ENCODE assay signal across 7 mouse cellular contexts in the genomic region with DNA sequence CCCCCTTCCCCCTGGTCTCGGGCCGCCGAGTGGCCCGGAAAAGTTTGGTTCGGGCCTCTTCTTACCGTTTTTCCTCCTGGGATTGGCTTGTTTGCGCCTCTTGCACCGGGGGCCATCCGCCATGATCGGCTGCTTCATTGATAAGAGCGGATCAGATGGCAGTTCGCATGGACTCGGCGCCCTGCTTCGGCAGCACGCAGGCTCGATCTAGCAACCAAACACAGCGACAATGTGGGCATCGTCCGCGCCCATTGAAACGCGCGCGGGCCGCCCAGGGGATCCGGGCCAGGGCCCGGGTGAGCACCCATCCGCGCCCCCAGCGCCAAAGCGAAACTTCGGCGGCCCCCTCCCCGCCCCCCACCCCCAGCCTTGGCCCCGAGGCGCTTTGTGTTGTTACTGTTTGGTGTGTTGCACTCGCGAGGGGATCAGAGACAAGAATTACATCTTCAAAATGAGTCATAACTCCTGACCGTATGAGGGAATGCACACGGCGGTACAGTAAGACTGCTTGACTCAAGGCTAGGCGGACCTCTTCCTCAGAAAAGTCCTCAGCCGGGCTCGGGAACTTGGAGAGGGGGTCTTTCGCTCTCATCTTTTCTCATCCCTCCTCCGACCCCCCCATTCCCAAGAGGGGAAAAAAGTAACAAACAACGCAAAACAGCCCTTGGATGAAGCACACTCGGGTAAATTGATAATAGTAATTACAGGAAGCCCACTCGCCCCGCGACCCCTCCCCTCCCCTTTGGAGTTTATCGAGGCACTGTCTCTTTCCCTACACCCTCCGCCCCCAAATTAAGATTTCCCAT. TPM values are rescaled to one million over a fixed set of nuclear protein-coding genes. Genes with fewer than 3 reads are reported as not detected.
DNase-seq lines count a peak whose midpoint lies in the region; ATAC-seq lines count a peak whose summit lies in the region.

No protein-coding gene starts in this region.

- no peaks in the 10 kb centered on the region for H3K36me3 ChIP-seq in forebrain, embryonic 13.5 days (ENCODE audit: poor library complexity, severe bottlenecking)
- H3K36me3 ChIP-seq in hindbrain, embryonic 13.5 days = no peaks in the 10 kb centered on the region
- no peaks in the 10 kb centered on the region for H3K36me3 ChIP-seq in midbrain, embryonic 14.5 days (ENCODE audit: control insufficient read depth, insufficient read depth, low read length)
- no peaks in the 10 kb centered on the region for H3K36me3 ChIP-seq in stomach, embryonic 16.5 days (ENCODE audit: control insufficient read depth, insufficient read depth, low read length)

- peak overlapping the region; percentile 75 for H3K4me2 ChIP-seq in forebrain, embryonic 13.5 days
- H3K4me2 ChIP-seq in hindbrain, embryonic 13.5 days = peak overlapping the region; percentile 81
- peak overlapping the region; percentile 80 for H3K4me2 ChIP-seq in midbrain, embryonic 14.5 days (ENCODE audit: low read length)
- H3K4me2 ChIP-seq in stomach, embryonic 16.5 days (ENCODE audit: low read depth, low read length) = peak overlapping the region; percentile 68

- no peaks in the 10 kb centered on the region for H3K27me3 ChIP-seq in forebrain, embryonic 13.5 days
- H3K27me3 ChIP-seq in hindbrain, embryonic 13.5 days = no peaks in the 10 kb centered on the region
- no peaks in the 10 kb centered on the region for H3K27me3 ChIP-seq in midbrain, embryonic 14.5 days (ENCODE audit: control insufficient read depth, insufficient read depth, low read length)
- peaks cover 5% of the 10 kb centered on the region; the same call in 1 of the 2 replicates for H3K27me3 ChIP-seq in stomach, embryonic 16.5 days (ENCODE audit: control insufficient read depth, insufficient read depth, low read length)

- peak overlapping the region; percentile 99 for H3K9ac ChIP-seq in forebrain, embryonic 13.5 days
- H3K9ac ChIP-seq in hindbrain, embryonic 13.5 days = peak overlapping the region; percentile 98
- peak overlapping the region; percentile 93 for H3K9ac ChIP-seq in midbrain, embryonic 14.5 days (replicated peaks; ENCODE audit: low read length)
- peak overlapping the region; percentile 93 for H3K9ac ChIP-seq in stomach, embryonic 16.5 days (ENCODE audit: low read length)

- ATAC-seq in forebrain, embryonic 13.5 days = peak; percentile 24; the same call in 1 of the 2 replicates
- ATAC-seq in hindbrain, embryonic 13.5 days (ENCODE audit: low FRiP score) = peak; percentile 17; the same call in 1 of the 2 replicates
- ATAC-seq in midbrain, embryonic 14.5 days (ENCODE audit: low FRiP score, low TSS enrichment) = peak; percentile 38
- ATAC-seq in stomach, embryonic 16.5 days (ENCODE audit: insufficient read depth, low FRiP score) = peak; percentile 49

- peaks cover 60% of the 10 kb centered on the region for H3K4me1 ChIP-seq in forebrain, embryonic 13.5 days
- H3K4me1 ChIP-seq in hindbrain, embryonic 13.5 days (replicated peaks) = peaks cover 47% of the 10 kb centered on the region
- peaks cover 44% of the 10 kb centered on the region for H3K4me1 ChIP-seq in midbrain, embryonic 14.5 days (ENCODE audit: control insufficient read depth, insufficient read depth, low read length)
- peaks cover 3% of the 10 kb centered on the region for H3K4me1 ChIP-seq in stomach, embryonic 16.5 days (ENCODE audit: control insufficient read depth, insufficient read depth, low read length)

- H3K27ac ChIP-seq in forebrain, embryonic 13.5 days = peak overlapping the region; percentile 99
- H3K27ac ChIP-seq in hindbrain, embryonic 13.5 days = peak overlapping the region; percentile 98
- peak overlapping the region; percentile 97 for H3K27ac ChIP-seq in midbrain, embryonic 14.5 days (replicated peaks; ENCODE audit: low read depth, low read length)
- peak overlapping the region; percentile 87 for H3K27ac ChIP-seq in stomach, embryonic 16.5 days (ENCODE audit: low read length)

- no peaks in the 10 kb centered on the region for H3K9me3 ChIP-seq in forebrain, embryonic 13.5 days (replicated peaks)
- H3K9me3 ChIP-seq in hindbrain, embryonic 13.5 days = no peaks in the 10 kb centered on the region
- no peaks in the 10 kb centered on the region for H3K9me3 ChIP-seq in midbrain, embryonic 14.5 days (ENCODE audit: control insufficient read depth, low read length)
- H3K9me3 ChIP-seq in stomach, embryonic 16.5 days (replicated peaks; ENCODE audit: control insufficient read depth, low read length) = no peaks in the 10 kb centered on the region

- WGBS in forebrain, embryonic 13.5 days = under 1% methylated on average over 54 of the region's 54 CpGs
- under 1% methylated on average over 54 of the region's 54 CpGs for WGBS in hindbrain, embryonic 13.5 days
- under 1% methylated on average over 54 of the region's 54 CpGs for WGBS in midbrain, embryonic 14.5 days
- WGBS in stomach, embryonic 16.5 days = under 1% methylated on average over 54 of the region's 54 CpGs

- DNase-seq in ES-CJ7 (ENCODE audit: low read depth, low spot score) = peak; percentile 48
- DNase-seq in adrenal gland, adult 18-20 months (ENCODE audit: low spot score in 2 of 2) = peak; percentile 58 to 71
- peak; percentile 86 for DNase-seq in liver
- peak; percentile 77 for DNase-seq in midbrain, embryonic 14.5 days

- H3K4me3 ChIP-seq in forebrain, embryonic 13.5 days = peak overlapping the region; percentile 92
- peak overlapping the region; percentile 87 for H3K4me3 ChIP-seq in hindbrain, embryonic 13.5 days
- H3K4me3 ChIP-seq in midbrain, embryonic 14.5 days (replicated peaks; ENCODE audit: low read depth, low read length) = peak overlapping the region; percentile 80
- peak overlapping the region; percentile 74 for H3K4me3 ChIP-seq in stomach, embryonic 16.5 days (replicated peaks; ENCODE audit: low read length)

RNA-seq across cellular contexts. Expression of a gene that starts 7.0 kb away (rescaled TPM):
- 100 to 1,000 TPM; 150 to 168 TPM for total RNA-seq in adrenal gland, adult 18-20 months (2021)
- polyA plus RNA-seq in forebrain, embryonic 13.5 days (2015; fragmentation: Nextera tagmentation; extraction: Ambion mirVana) = 74.7 and 85.4 TPM in 2 replicates
- polyA plus RNA-seq in hindbrain, embryonic 13.5 days (2015; fragmentation: Nextera tagmentation; extraction: Ambion mirVana) = 50.4 and 57.4 TPM in 2 replicates
- 25.5 and 32.3 TPM in 2 replicates for polyA plus RNA-seq in midbrain, embryonic 14.5 days (2014; fragmentation: Nextera tagmentation; extraction: Ambion mirVana)
- 43.8 and 50.6 TPM in 2 replicates for polyA plus RNA-seq in stomach, embryonic 16.5 days (2015; fragmentation: Nextera tagmentation; extraction: Ambion mirVana)

Comparison
In these comparisons a context has a peak if more than half of its experiments do, and no peak if none do; other contexts are left out.
1. Peak in every context shown above with its lines: DNase-seq, ATAC-seq, H3K4me3 ChIP-seq and H3K27ac ChIP-seq.